Mouse (Mus musculus): ENCODE measurements at regions not wholly inside any gene's neighbourhood (a gene's known extent, or its start where the extent isn't known, plus 50 kb on each side); places are given as distances from the start of the nearest gene placed in this dataset.

DNA sequence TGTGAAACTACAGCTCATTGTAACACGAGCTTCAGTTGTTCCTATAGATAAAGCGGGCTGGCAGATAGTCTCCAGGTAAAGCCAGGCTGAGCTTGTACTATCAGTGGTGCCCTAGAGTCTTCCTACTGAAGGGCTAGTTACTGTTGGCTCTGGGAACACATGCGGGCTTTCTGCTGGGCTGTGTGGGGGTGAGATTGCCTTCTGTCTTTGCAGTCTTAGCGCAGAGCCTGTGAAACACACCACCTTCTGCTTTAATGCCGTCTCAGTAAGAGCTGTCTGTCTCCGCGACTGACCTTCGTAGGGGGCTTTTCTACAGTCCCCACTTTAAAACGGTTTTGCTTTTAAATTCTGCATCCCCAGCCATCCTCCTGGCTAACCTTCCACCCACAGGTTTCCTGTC lies 76.7 kb downstream of the Trim29 start:
- DNase-seq (ENCODE audit: low spot score in 2 of 2) = peak; percentile 6 to 17

DNA sequence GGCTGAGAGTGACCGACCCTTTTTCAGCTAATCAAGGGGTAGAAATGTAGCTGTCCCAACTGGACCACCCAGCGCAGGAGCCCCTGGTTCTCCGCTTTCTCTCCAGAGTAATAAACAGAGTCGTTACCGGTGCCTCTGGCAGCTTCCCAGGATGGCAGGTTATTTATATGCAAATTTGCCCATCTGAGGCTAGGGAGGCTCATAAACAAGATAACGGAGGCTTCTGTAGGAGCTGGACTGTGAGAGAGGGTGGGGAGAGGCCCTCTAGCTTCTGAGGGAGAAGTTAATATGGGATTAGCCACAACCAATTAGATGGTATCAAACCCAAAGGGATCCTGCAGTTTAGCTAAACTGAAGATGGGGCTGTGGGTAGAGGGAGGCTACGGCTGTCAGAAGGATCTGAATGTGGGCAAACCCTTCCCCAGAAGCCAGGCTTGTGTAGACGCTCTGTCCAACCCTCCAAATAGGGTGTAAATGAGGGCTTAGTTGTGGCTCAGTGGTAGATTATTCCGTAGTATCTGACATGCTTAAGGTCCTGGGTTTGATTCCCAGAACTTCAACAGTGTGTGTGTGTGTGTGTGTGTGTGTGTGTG lies 78.9 kb downstream of the Trim29 start:
- DNase-seq (ENCODE audit: low spot score in 2 of 2) = no peak

DNA sequence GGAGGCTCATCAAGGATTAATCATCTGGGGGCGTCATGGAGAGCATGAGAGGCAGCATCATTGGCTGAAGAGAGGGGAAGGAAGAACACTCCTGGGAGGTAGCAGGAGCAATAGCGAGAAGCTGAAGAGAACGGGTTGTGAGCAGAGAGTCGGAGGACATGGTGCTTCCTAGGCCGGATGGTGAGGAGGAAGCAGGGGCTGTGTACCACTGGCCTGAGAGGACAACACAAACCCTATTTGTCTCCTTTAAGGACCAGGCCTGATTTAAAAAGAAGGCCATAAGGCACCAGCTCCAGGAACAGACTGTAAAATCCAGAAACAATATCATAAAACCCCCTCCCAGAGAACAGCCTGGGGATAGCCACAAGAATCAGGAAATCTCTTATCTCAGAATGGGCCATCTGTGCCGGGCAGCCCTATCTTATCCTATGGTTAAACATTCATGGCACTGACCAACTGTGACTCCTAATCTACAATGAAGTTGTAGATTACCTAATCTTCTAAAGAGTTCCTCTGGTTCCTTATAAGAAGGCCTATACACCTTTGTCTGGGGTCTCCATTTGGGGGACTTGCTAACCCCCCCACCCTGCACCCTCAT lies 81.9 kb downstream of the Trim29 start:
- DNase-seq (ENCODE audit: low spot score in 2 of 2) = no peak

DNA sequence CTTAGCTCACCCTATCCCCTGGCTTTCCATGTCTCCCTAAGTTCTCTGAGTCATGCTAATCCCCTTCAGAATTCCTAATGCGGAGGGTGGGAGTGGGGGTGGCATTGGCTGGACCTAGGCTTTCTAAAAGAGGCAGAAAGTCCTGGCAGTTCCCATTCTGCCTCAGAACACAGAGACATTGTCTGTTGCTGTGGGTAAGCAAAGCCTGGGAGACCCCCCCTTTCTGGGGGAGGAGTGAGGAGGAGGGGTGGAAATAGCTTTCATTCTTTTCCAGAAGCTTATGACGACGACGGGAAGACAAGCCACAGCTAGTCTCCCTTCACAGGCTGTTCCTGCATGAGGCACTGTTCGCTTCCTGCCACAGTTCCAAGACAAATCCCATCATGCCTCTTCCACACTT lies 83.6 kb downstream of the Trim29 start:
- no peak for DNase-seq (ENCODE audit: low spot score in 2 of 2)

DNA sequence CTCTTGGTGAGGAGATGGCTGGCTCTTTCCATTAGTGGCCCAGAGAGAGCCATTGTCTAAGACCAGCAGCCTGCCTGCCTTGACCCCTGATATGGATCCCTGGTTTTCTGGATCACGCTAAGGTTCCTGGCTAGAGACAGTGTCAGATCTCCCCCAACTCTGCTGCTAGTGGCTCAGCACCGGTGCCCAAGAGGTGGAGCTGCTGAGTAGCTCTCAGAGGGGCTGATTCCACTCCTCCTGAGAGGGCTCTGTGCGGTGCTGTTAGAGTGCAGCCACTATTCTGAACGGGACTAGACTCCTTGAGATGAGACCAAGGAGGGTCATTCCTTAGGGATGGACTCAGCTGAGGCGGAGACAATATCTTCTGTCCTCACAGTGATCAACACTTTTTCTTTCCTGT lies 84.6 kb downstream of the Trim29 start:
- no peak for DNase-seq (ENCODE audit: low spot score in 2 of 2)

DNA sequence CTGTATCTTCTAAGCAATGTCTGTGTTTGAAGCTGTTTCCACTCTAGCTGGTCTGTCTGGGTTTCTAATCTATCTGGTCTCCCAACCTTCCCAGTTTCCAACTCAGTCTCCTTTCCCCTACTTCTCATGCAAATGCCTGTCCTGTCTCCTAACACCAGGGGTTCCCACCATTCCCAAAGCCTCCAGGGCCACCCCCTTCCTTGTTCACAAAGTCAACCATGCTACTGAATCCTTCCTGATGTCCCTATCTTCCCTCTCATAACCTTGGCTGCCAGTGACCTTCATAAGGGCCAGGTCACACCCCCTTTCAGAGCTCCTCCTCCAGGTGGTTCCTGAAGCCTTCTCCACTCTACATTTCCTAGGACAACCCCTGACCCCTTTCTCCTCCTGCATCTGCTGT lies 85.9 kb downstream of the Trim29 start:
- DNase-seq (ENCODE audit: low spot score in 2 of 2) = no peak

DNA sequence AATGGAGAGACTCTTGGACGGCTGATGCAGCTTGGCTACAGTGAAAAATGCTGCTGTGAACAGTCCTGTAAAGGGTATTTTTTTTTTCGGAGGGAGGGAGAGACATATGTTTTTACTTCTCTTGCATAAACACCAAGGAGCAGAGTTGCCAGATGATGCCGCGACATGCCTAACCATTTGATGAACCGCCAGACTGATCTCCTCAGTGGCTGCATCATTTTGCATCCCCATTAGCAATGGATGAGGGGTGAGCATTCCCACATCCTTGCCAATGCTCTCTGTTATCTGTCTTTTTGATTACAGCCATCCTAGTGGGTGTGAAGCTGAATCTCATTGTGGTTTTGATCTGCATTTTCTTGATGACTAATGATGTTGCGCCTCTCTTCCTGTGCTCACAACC lies 97.8 kb downstream of the Trim29 start:
- DNase-seq (ENCODE audit: low spot score in 2 of 2) = no peak

DNA sequence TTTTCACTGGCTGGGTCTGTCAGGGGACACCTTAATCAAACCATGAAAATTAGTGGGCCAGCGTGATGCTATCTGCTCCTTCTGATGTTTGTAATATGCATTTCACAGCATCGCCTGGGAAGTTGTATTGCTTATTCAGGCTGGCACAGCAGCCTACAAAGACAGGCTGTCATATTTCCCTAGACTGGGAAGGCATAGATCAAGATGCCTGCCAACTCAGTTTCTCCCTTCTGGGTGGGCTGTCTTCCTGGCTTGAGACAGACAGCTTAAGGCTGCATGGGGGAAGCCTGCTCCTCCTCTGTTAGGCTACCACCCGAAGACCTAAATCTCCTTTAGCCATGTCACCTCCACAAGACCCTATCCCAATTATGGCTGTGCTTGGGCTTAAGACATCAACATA lies 101.8 kb downstream of the Trim29 start:
- DNase-seq (ENCODE audit: low spot score in 2 of 2) = no peak

DNA sequence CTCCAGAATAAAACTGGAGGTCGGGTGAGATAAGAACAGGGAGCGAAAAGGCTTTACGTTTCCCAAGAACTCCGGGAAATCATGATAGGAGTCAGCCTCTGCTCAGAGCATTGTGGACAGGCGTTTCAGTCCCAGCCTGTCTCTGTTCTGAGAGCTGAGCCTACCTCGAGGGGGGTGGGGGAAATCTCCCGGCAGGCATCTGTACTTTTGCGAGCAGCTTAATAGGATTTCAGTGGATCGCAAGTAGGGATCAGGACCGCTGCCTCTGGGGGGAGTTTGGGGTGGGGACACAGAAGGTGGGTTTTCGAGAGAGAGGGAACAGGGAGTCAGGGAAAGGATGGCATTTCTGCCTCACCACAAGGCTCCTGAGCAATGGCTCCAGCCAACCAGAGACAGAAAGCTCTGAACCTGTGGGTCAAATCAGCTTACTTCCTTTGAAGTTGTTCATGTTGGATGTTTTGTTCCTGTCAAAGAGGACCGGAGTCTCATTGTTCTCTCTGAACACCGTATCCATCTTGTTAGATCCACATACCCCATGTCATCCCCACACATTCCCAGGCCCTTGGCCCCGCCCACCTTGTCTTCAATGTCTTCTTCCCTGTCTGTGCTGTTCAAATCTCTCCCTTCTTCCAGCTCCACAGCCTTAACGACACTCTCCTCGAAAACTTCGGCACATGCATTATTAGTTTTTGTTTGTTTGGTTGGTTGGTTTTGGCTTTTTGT lies 109.5 kb downstream of the Trim29 start:
- DNase-seq (ENCODE audit: low spot score in 2 of 2) = no peak

DNA sequence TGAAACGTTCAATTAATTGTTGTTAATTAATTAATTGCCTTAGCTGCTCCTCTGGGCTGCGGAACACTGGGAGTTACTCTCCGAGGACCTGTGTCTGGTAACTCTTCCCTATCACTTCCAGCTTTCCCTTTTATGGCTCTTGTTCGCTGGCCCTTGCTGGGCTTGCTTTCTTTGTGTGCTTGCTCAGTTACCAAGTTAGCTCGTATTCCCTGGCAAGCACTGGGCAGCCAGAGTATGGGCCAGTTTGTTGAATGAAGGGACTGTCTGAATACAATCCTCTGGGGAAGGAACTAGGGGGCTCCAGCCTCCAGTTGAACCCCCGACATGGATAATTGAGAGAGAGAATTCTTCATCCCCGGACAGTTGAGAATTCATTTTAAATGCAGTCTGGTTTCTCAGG lies 116.4 kb downstream of the Trim29 start:
- no peak for DNase-seq (ENCODE audit: low spot score in 2 of 2)

DNA sequence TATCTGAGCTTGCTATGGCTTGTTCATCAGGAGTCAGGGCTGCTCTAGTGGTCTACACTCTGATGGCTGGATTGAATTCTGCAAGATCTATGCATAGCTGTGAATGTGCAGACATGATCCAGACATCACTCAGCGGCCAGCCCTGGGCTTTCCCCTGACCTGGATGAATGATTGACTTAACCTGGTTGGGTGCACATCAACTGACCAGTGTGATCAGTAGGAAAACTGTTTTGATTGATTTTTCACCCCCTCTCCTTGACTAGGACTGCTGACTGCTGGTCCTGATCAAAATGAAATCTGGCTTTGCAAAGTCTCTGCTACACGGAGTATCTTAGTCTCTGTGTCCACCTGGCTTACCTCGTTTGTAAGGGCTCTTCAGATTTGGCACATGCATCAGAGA lies 123.3 kb downstream of the Trim29 start:
- no peak for DNase-seq (ENCODE audit: low spot score in 2 of 2)

DNA sequence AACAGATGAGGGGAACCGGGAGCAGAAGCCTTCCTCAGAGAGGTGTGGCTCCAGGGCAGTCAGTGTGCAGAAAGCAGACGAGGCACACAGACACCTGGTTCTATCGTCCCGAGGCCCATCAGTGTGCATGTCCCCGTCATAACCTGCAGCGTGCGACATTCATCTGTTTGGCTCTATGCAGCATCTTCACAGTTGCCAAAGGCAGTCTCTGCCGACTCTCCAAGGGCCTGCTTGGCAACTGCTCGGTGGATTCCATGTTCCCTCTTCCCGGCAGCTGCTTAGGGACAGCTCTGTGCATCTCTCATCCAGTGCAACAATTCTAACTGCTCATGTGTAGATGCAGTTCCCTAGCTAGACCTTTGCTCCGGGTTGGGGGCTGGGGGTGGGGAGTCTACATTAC lies 127.8 kb downstream of the Trim29 start:
- DNase-seq (ENCODE audit: low spot score in 2 of 2) = no peak

DNA sequence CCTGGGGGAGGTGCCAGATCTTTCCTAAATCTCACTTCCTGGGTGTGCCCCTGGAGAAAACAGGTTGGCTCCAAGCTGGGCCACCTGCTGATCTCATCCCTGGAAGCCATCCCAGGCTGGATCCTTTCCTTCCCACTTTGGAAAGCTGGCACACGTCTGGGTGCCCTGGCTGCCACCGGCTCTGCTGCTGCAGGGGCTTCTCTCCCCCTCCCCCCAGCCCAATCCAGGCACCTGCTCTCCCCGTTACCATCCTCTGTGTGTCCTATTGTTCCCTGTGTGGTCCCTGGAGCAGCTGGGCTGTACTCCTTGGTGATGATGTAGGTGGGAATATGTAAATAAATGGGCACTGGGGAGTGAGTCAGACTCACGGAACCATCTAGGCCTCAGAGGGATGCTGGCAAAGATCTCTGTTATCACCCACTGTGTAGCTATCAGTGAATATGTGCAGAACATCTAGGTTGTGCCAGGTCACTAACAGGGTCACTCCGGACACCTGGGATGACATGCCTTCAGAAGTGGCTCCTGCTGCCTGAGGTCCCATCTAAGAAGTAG lies 130.4 kb downstream of the Trim29 start:
- DNase-seq (ENCODE audit: low spot score in 2 of 2) = peak; percentile 10 to 20

DNA sequence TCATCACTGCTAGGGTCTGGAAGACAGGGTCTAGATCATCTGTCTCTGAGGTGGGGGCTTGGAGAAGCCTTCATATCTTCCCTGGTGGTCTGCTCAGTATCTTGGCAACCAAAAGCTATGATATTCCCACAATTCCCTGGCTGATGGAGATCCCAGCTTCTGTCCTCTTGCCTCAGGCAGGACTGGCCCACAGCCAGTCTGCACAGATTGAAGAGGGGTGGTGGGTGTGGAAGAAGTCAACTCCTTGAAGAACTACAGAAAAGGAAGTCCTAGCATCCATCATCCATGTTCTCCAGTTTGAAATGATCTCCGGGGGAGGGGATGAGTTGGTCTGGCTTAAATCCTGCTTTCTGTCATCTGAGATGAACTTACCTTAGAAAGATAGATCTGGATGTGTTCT lies 134.8 kb downstream of the Trim29 start:
- DNase-seq (ENCODE audit: low spot score in 2 of 2) = peak; percentile 15 to 30

DNA sequence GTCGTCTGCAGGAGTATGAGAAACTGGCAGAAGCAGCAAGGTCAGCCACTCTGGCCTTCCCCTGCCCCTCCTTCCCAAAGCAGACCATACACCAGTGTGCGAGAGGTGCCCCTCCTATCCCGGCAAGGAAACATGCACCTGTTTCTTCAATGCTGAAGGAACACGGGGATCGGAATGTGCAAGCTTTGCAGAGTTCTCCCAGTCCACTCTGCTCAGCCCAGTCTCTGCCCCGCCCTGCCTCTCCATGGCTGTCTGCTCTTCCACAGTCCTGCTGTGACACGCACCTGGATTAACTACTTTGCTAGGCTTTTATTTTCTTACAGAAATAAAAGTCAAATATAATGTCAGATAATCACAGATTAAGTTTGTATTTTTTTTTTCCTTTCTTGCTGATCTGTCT lies 136.7 kb downstream of the Trim29 start:
- DNase-seq (ENCODE audit: low spot score in 2 of 2) = no peak

DNA sequence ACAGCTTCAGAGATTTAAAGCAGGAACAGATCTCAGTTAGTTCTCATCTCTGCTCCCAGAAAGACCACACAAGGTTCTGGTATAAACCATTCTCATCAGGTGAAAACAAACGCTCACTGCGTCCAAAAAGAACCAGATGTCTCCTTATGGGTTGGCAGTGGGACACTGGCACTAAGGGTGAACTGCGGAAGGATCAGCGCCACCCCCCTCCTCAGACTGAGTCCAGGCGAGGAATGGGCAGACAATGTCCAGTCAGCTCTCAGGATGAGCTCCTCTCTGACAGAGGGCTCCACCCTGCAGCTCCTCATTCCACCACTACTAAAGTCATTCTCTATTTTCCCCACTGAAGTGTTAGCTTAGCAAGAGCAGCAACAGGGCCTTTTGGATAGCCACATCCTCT lies 138.3 kb downstream of the Trim29 start:
- no peak for DNase-seq (ENCODE audit: low spot score in 2 of 2)

DNA sequence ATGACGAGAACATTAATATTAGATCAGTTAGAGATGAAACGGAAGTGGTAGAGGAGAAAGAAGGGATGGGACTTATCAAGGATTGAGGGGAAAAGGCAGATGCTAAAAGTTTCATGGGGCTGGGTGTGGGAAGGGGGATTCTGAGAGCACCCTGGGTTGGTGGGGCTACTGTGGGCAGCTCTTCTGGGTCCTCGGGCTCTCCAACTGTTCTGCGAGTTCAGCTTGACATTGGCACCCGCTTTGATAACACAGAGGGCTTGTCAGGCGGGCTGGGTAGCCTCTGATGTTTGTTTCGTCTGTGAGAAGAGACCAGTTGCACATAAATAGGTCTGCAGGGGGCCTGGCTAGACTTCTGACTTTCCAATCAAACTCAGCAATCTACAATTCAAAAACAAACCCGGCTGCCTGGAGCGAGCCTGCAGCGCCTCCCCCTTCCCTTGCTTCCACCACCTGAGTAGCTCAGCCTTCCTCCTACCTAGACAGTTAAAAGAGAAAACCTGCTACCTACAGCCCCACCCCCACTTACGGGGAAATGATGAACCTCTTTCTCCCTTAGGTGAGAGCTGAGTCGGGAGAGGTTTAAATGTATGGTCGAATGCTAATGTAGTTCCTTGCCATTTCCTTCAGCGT lies 143.4 kb downstream of the Trim29 start:
- DNase-seq (ENCODE audit: low spot score in 2 of 2) = no peak

DNA sequence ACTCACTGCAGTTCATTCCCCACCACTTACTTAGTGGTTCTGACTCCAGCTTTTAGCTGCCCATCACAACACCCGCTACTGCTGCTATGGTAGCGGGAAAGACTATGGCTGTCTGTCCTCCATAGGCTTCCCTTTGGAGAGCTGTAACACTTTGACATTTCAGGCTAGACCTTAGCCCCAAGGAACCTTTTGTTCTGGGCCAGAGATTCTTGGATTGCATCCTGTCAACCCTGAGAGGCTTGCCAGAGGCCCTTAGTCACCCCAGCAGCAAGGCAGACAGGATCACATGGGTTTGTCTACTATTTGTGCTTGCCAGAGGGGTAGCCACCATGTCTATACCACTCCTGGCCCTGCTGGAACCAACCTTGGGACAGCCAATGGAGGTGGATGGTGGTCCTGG lies 147.1 kb downstream of the Trim29 start:
- DNase-seq (ENCODE audit: low spot score in 2 of 2) = no peak

DNA sequence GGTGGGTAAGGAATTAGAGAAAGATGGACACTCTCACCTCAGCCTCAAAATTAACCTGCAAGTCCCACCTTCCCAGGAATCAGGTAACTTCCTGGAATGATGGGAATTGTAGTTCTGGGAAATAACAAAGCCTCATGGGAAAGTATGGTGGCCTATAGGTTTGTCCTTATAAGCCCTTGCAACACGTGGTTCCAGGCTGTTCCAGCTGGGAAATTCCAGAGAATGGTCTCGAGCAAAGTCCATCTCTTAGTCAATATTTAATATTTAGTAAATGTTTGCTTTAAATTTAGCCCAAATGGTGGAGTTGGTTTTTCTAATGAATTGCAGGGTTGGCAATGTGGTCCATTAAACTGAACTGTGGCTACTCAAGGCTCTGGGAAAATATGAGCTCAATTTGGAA lies 150.5 kb downstream of the Trim29 start:
- DNase-seq (ENCODE audit: low spot score in 2 of 2) = no peak

DNA sequence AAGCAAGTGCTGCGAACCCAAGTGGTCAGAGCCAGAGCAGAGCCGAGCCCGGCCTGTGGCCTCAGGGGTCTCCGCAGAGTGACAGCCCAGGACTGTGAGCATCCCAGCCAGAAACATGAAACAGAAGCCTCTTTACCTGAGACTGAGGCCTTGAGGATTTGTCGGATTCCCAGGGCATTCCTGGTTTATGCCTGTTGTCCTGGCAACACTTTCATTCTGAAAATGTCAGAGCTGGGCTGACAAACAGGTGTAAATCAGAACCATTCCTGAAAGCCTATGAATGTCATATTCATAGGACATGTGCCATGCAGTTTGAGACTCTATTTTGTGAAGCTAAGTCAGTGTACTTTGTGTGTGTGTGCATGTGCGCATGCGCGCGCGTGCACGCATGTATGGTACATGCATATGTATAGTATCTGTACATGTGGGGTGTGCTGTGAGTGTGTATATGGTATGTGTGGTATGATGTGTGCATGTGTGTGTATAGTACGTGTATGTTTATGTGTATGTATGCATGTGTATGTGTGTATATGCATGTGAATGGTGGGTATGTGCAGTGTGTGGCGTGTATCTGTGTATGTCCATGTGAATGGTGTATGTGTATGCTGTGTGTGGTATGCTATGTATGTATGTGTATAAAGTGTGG lies 152.9 kb downstream of the Trim29 start:
- DNase-seq (ENCODE audit: low spot score in 2 of 2) = no peak

DNA sequence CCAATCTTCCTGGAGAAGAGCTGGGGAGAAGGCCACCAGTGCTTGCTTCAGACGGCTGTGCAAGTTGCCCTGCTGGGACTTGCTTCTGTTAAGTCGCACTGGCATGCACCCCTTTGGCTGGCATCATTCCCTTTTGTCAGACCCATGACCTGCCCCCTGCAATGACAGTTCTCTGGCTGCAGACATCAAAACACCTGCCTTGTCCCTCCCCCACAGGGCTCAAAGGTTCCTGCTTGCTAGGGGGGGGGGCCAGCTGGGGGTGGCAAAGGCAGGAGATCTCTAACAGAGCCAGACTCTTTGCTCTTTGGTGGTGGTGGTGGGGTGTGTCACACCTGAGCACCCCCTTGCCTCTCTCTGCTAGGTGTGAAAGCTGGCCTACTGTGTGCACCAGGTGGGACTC lies 154.5 kb downstream of the Trim29 start:
- DNase-seq (ENCODE audit: low spot score in 2 of 2) = no peak

Measured in left cerebral cortex, adult 18-20 months (tissue).